Mouse (Mus musculus): Measurements from ENCODE around the gene Fam171a1. TPM values are rescaled to one million over a fixed set of nuclear protein-coding genes. Genes with fewer than 3 reads are reported as not detected.

Gene Fam171a1
- polyA plus RNA-seq, 1 experiment = 21.7 TPM

GRCm38 (mm10) chr2:3119371-3119935 is 5.4 kb downstream of the Fam171a1 start:
- 17% methylated on average over 4 of the region's 4 CpGs for WGBS
- no peak for TF ChIP-seq POLR2A (IDR thresholded peaks at IDR 0.05; ENCODE audit: low read depth, low read length)
- no peak for TF ChIP-seq CTCF (conservative IDR thresholded peaks at IDR 0.05; ENCODE audit: insufficient read depth, insufficient read length, low read depth, low read length)
- H3K27ac ChIP-seq (ENCODE audit: insufficient read depth, low read depth, low read length) = peak overlapping the region; percentile 53; the same call in 1 of the 2 replicates
- no peaks in the 10 kb centered on the region for H3K36me3 ChIP-seq (ENCODE audit: control insufficient read depth, insufficient read depth, low read length)
- no peak for DNase-seq
- H3K4me1 ChIP-seq (ENCODE audit: control insufficient read depth, insufficient read depth, low read length) = no peaks in the 10 kb centered on the region; the same call in 1 of the 2 replicates
- no peaks in the 10 kb centered on the region for H3K27me3 ChIP-seq (replicated peaks; ENCODE audit: control insufficient read depth, insufficient read depth, low read length)
- H3K4me3 ChIP-seq (ENCODE audit: insufficient read depth, low read depth, low read length) = peak overlapping the region; percentile 6; the same call in 1 of the 2 replicates

- Histone ChIP-seq H3K36me3 (ENCODE audit: control insufficient read depth, insufficient read depth, low read length) (no peaks in the 10 kb centered on the region), H3K4me3 (ENCODE audit: insufficient read depth, low read depth, low read length) (no peak overlapping the region), H3K27ac (ENCODE audit: insufficient read depth, low read depth, low read length) (no peak overlapping the region), H3K27me3 (replicated peaks; ENCODE audit: control insufficient read depth, insufficient read depth, low read length) (no peaks in the 10 kb centered on the region), H3K4me1 (ENCODE audit: control insufficient read depth, insufficient read depth, low read length) (no peaks in the 10 kb centered on the region; the same call in 1 of the 2 replicates)
- TF ChIP-seq CTCF (conservative IDR thresholded peaks at IDR 0.05; ENCODE audit: insufficient read depth, insufficient read length, low read depth, low read length) = no peak
- no peak for TF ChIP-seq POLR2A (IDR thresholded peaks at IDR 0.05; ENCODE audit: low read depth, low read length)
- DNase-seq = peak; percentile 50
- 29% methylated on average over 4 of the region's 4 CpGs for WGBS
Observed at GRCm38 (mm10) chr2:3122571-3122970, 8.5 kb downstream of the Fam171a1 start.

- Histone ChIP-seq H3K27ac (ENCODE audit: insufficient read depth, low read depth, low read length) (peak overlapping the region; percentile 26), H3K27me3 (replicated peaks; ENCODE audit: control insufficient read depth, insufficient read depth, low read length) (no peaks in the 10 kb centered on the region), H3K36me3 (ENCODE audit: control insufficient read depth, insufficient read depth, low read length) (no peaks in the 10 kb centered on the region), H3K4me3 (ENCODE audit: insufficient read depth, low read depth, low read length) (no peak overlapping the region), H3K4me1 (ENCODE audit: control insufficient read depth, insufficient read depth, low read length) (peaks cover 11% of the 10 kb centered on the region)
- TF ChIP-seq CTCF (conservative IDR thresholded peaks at IDR 0.05; ENCODE audit: insufficient read depth, insufficient read length, low read depth, low read length) (no peak), POLR2A (IDR thresholded peaks at IDR 0.05; ENCODE audit: low read depth, low read length) (no peak)
- DNase-seq = no peak
- 75% methylated on average over 4 of the region's 4 CpGs for WGBS
Observed at GRCm38 (mm10) chr2:3127256-3127883, 13.3 kb downstream of the Fam171a1 start.

- Histone ChIP-seq H3K36me3 (ENCODE audit: control insufficient read depth, insufficient read depth, low read length) (no peaks in the 10 kb centered on the region), H3K27me3 (replicated peaks; ENCODE audit: control insufficient read depth, insufficient read depth, low read length) (no peaks in the 10 kb centered on the region), H3K27ac (ENCODE audit: insufficient read depth, low read depth, low read length) (peak overlapping the region; percentile 76), H3K4me3 (ENCODE audit: insufficient read depth, low read depth, low read length) (no peak overlapping the region), H3K4me1 (ENCODE audit: control insufficient read depth, insufficient read depth, low read length) (peaks cover 16% of the 10 kb centered on the region)
- 47% methylated on average over 4 of the region's 4 CpGs for WGBS
- no peak for DNase-seq
- TF ChIP-seq POLR2A (IDR thresholded peaks at IDR 0.05; ENCODE audit: low read depth, low read length) (no peak), CTCF (conservative IDR thresholded peaks at IDR 0.05; ENCODE audit: insufficient read depth, insufficient read length, low read depth, low read length) (no peak)
Observed at GRCm38 (mm10) chr2:3128344-3128871, 14.4 kb downstream of the Fam171a1 start.

GRCm38 (mm10) chr2:3128910-3129309 is 14.9 kb downstream of the Fam171a1 start:
- no peak for TF ChIP-seq POLR2A (IDR thresholded peaks at IDR 0.05; ENCODE audit: low read depth, low read length)
- no peak for TF ChIP-seq CTCF (conservative IDR thresholded peaks at IDR 0.05; ENCODE audit: insufficient read depth, insufficient read length, low read depth, low read length)
- 31% methylated on average over 2 of the region's 2 CpGs for WGBS
- Histone ChIP-seq H3K4me3 (ENCODE audit: insufficient read depth, low read depth, low read length) (no peak overlapping the region), H3K27me3 (replicated peaks; ENCODE audit: control insufficient read depth, insufficient read depth, low read length) (no peaks in the 10 kb centered on the region), H3K27ac (ENCODE audit: insufficient read depth, low read depth, low read length) (peak overlapping the region; percentile 76), H3K4me1 (ENCODE audit: control insufficient read depth, insufficient read depth, low read length) (peaks cover 17% of the 10 kb centered on the region), H3K36me3 (ENCODE audit: control insufficient read depth, insufficient read depth, low read length) (no peaks in the 10 kb centered on the region)
- DNase-seq = peak; percentile 92

- peaks cover 35% of the 10 kb centered on the region for H3K4me1 ChIP-seq (ENCODE audit: control insufficient read depth, insufficient read depth, low read length)
- H3K4me3 ChIP-seq (ENCODE audit: insufficient read depth, low read depth, low read length) = no peak overlapping the region
- DNase-seq = no peak
- WGBS = 73% methylated on average over 9 of the region's 9 CpGs
- H3K27me3 ChIP-seq (replicated peaks; ENCODE audit: control insufficient read depth, insufficient read depth, low read length) = no peaks in the 10 kb centered on the region
- H3K27ac ChIP-seq (ENCODE audit: insufficient read depth, low read depth, low read length) = no peak overlapping the region
- no peaks in the 10 kb centered on the region for H3K36me3 ChIP-seq (ENCODE audit: control insufficient read depth, insufficient read depth, low read length)
- TF ChIP-seq POLR2A (IDR thresholded peaks at IDR 0.05; ENCODE audit: low read depth, low read length) (no peak), CTCF (conservative IDR thresholded peaks at IDR 0.05; ENCODE audit: insufficient read depth, insufficient read length, low read depth, low read length) (no peak)
Observed at GRCm38 (mm10) chr2:3132473-3132872, 18.4 kb downstream of the Fam171a1 start.

- 21% methylated on average over 12 of the region's 12 CpGs for WGBS
- no peak overlapping the region for H3K4me3 ChIP-seq (ENCODE audit: insufficient read depth, low read depth, low read length)
- H3K27me3 ChIP-seq (replicated peaks; ENCODE audit: control insufficient read depth, insufficient read depth, low read length) = no peaks in the 10 kb centered on the region
- H3K36me3 ChIP-seq (ENCODE audit: control insufficient read depth, insufficient read depth, low read length) = no peaks in the 10 kb centered on the region
- peak overlapping the region; percentile 44 for H3K27ac ChIP-seq (ENCODE audit: insufficient read depth, low read depth, low read length)
- peaks cover 42% of the 10 kb centered on the region for H3K4me1 ChIP-seq (ENCODE audit: control insufficient read depth, insufficient read depth, low read length)
- DNase-seq = peak; percentile 93
- TF ChIP-seq CTCF (conservative IDR thresholded peaks at IDR 0.05; ENCODE audit: insufficient read depth, insufficient read length, low read depth, low read length) (no peak), POLR2A (IDR thresholded peaks at IDR 0.05; ENCODE audit: low read depth, low read length) (no peak)
Observed at GRCm38 (mm10) chr2:3134580-3135296, 20.7 kb downstream of the Fam171a1 start.
